Mouse (Mus musculus): ENCODE measurements around the gene Ints3.

Ints3 gene

DNA sequence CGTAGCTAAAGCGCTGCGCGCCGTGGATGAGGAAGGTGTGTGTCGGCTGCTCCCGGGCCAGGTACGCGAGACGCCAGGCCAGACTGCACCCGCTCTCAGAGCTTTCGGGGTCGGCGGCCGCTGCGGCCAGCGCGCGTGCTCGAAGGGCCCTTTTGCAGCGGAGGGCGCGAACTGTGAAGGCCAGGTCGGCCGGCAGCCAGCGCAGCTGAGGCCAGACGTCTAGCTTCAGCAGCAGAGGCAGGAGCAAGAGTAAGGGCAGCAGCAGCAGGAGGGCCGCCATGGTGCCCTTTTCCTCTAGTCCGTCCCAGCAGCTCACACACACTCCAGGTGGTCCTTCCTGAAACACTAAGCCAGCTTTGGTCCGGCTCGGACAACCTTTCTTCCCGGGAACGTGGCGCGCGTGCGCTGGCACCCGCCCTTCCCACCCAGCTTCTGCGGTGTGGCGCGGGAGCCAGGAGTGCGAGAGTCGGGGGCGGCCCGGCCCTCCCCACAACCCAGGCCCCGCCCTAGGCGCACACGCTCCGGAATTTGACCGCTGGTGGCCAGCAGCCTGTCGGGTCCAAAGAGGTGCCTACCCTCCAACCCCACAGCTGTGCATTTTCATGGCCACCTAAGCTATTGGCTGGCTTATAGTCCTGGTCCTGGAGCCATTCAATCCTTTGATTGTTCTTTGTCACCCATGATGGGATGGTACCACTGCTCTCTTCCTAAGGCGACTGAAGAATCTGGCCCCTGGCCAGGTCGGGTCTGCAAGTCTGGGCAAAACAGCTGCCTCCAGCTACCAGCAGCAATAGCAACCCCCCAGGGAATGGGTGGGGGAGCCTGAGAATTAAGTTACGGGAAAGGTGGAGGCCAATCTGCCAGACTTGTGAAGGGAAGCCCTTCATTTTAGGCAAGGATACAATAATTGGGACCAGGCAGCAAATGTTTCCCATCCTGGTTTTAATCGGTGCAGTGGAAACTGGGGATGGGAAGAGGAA is 43.6 kb downstream of the Ints3 start, which contains the start of gene Slc27a3:
Gene Slc27a3, minus strand, starts transcription at position 428 of the 980 bp plus-strand sequence.
- peak; percentile 45 to 54 for DNase-seq

DNA sequence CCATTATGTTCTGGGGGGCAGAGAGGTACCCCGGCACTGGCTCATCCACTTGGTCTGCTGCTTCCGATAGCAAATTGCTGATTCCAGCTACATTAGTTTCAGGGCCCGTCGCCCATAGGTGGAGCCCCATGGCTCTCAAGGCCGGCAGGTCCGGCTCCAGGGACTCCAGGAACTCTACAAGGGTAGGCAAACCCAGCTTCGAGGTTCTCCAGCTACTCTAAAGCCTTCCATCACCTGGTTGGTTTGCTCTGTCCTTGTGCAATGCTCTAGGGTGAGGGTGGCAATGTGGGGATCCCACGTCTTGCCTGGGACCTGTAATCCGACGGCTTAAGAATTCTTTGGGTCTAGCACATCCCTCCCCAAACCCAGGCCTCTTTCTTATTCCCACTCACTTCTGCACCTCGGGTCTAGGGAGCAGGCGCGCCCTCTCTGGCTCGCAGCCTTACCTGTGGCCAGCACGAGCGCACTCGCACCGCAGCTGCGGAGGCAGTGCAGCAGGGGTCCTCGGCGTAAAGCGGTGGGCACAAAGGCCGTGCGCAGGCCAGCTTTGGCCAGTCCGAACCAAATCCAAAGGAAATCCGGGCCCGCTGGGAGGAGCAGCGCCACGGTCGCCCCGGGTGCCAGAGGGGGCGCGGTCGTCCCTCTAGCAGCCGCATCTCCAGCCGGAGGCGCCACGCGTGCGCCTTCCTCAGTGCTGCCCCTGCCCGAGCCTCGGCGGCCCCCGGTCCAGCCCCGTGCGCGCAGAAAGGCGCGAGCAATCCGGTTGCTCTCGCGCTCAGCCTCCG is 44.5 kb downstream of the Ints3 start:
- DNase-seq, result peak in 1 of 2 experiments; percentile 43

DNA sequence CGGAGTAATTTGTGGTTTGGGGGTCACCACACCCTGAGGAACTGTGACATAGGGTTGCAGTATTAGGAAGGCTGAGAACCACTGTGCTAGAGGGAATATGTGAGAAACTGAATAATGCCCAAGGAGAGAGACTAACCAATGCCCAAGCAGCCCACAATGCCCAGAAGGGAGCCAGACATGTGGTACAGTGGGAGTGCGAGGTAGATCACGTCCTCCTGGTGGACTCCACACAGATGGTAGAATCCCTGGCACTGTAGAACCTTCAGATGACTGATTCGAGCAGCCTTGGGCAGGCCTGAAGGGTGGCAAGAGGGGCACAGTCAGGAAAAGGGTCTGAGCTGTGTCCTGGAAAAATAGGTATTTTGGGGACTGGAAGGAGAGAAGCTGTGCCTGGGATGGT is 45.2 kb downstream of the Ints3 start:
- no peak for DNase-seq

DNA sequence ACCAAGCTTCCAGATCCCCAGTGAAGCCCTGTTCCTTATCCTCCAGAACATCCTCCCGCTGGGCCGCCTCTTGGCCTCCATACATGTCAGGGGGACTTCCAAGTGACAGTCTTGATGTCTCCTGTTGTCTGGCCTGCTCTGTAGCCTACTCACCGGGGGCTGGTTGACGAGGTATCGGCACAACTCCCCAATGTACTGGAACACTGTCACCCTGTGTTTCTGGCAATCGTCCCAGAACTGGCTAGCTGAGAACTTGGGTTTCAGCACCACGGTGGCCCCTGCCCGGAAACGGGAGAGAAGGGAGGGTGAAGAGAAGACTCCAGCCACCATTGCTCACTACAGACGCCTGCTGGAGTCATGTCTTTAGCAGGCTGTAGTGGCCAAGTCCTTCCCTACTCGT is 45.9 kb downstream of the Ints3 start:
- DNase-seq, result peak in 1 of 2 experiments; percentile 24

DNA sequence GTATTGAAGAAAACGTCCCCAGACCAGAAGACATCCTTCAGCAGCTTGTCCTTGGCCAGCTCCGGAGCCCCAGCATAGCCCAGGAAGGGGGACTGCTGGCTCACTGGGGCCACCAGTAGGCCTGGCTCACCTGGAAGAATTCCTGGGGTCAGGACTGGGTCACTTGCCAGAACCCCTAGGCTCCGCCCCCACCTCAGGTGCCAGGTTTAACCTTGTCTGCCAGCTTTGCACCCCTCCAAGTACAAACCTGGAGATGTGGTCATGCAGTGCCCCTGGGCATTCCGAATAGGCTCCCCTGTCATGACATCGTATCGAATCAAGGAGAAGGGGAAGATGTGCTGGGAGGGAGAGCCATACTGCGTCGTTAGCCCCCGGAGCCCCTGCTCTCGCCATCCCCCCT is 46.6 kb downstream of the Ints3 start:
- no peak for DNase-seq

DNA sequence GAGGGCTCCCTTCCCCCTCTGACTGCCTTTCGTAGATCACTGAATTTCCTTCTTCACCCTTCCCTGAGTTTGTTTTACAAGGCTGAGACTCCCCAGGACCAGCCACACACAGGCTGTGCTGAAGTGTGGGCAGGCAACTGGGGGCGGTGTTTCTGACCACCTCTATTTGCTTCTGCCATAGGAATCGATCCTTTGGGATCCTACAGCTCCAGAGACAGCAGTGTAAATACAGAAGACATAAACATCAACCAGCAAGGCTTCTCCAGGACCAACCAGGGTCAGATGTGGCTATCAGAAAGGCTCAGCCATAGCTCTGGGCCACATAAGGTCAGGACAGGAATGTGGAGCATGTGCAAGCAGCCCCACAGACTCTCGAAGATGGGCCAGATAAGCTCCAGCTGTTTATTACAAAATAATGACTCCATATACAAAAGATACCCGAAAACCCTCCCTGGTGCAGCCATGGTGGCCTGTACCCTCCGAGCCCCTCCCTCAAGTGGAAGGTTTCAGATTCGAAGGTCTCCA is 48.5 kb downstream of the Ints3 start:
- DNase-seq, result no peak

DNA sequence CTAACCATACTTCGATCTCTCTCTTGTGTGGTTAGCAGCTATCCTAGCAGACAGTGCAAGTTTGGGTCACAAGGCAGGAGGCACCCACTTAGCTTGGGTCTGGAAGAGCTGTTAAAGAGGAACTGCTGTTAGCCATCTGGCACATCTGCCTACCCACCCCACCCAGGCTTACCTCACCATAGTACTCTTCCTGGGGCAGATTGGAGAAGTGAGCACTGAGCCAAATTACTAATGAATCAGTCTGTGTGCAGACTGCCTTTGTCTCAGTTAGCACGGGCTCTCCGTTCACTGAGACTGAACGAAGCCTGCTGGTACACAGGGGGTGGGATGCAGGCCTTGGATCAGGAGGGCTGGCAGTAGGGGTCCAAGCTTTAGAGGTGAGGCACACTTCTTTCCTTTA is 49.7 kb downstream of the Ints3 start:
- DNase-seq, result peak; percentile 28 to 53

DNA sequence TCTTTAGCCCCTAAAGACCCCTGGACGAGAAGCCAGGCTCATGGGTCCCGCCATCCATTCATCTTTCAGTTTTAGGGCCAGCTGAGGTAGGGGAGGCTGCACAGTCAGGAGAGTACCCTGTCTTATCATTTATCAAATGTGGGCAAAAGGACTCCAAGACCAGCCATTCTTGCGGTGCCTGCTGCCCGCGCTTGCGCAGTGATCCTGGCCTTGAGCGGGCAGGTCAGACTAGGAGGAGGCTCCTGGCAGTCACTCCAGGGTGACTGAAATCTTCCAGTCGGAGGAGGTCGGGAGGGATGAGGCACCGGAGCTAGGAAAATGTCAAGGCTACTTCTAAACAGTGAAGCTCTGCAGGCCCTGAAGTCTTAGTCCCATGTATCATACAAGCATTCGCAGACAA is 51.7 kb downstream of the Ints3 start:
- DNase-seq, result no peak

DNA sequence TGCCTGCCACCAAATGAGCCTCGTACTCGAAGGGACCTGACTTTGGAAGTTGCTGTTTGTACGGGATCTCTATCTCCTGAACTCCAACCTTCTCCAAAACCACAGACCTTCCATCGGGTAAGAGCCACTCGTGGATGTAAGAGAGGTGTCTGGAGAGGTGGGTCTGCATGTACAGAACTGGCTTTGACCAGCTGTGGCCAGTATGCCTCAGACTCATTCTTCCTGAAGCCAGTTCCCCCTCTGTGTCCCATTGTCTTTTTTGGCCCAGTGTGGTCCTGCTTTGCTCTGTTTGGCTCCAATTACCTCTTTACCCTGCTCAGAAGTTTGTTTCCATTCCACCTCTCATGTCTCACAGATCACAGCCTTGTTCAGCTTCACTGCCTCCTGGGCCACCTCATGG is 54.9 kb downstream of the Ints3 start:
- no peak for DNase-seq

DNA sequence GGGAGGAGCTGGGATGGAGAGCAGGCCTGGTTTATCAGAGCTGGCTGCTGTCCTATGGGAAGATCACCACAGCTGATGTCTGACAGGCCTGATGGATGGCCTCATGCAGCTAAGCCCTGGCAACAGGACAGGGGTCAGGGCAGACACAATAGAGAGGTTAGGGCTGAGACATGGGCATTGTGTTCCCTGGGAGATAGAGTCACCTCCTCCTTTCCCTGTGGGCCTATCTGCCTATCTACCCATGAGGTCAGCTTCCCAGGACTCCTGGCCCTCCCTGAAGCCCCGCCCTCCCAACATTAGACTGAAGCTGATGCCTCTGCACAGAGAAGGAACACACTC is 57.2 kb downstream of the Ints3 start:
- no peak for DNase-seq

DNA sequence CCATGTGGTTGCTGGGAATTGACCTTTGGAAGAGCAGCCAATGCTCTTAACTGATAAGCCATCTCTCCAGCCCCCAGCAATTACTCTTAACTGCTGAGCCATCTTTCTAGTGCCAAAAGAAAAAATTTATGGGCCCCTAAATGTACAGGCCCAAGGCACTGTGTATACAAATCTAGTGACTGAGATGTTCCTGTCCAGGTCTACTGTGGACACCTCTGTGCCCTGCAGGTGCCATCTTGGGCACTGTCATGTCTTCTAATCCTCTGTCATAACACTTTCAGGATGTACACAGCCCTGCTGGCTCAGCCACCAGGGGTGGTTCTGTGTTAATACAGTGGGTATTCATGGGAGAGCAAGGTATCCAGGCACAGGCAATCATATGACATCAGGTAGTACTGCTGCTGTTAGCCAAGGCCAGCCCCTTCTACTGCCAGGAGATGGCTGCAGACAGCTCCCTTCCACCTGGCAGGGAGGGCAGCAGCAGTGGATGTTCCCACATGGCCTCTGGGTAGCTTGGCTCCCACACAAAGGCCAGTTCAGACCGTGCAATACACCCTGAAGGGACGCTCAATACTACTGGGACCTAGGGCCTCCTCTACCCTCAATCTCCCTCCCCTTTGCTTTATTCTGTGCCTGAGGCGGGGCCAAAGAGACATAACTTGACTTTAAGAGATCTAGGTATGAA is 57.7 kb downstream of the Ints3 start:
- DNase-seq, result no peak

DNA sequence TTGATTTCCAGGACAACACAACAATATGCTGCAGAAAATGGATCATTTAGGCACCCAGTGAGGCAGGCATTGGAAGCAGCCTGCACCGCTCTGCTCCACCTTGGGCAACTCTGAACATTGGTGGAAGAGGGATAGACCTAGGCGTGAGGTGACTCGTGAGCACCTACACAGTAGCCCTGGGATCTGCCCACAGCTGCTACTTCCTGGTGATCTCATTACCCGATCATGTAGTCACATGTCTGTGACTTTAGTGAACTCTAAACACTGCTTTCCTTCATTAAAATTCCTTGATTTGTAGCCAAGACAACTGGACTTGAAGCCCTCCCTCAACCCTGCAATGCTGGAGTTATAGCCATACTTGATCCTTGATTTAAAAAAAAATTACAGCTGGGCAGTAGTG is 59.1 kb downstream of the Ints3 start:
- DNase-seq, result no peak

DNA sequence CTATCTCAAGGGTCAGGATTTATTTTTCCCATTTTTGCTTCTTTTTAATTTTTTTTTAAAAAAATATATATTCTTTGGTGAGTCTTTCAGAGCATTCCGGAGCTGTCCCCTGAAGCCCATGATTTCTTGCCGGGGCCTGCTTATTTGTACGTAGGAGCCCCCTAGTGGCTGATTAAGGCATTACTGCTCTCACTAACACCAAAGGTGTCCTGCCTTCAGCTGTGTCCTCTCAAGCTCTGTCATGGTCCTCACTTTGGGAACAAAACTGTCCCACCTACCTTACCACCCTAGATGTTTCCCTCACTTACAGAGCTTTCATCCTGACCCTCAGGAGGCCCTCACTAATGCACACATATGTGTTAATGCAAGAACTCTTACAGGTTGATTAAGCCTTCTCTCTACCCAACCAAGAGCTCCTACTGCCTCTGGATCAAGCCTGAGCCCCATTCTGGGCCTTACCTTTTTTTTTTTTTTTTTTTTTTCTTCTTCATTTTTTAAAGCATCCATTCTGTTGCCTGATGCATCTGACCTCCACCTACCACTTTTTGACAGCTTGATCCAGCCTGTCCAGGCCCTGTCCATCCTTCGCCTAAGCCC is 59.9 kb downstream of the Ints3 start:
- DNase-seq, result peak; percentile 66 to 83

DNA sequence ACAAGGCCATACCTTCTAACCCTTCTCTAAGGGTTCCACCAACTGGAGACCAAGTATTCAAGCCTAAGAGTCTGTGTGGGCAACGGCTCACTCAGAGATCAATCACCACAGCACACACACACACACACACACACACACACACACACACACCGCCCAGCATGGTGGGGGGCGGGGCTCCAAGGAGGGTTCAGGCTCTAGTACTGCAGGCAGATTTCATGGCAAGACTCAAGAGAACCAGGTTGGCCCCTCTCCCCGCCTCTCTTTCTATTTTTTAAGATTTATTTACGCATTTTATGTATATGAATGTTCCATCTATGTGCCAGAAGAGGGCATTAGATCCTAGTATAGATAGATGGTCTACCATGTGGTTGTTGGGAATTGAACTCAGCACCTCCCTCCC is 60.6 kb downstream of the Ints3 start:
- no peak for DNase-seq

DNA sequence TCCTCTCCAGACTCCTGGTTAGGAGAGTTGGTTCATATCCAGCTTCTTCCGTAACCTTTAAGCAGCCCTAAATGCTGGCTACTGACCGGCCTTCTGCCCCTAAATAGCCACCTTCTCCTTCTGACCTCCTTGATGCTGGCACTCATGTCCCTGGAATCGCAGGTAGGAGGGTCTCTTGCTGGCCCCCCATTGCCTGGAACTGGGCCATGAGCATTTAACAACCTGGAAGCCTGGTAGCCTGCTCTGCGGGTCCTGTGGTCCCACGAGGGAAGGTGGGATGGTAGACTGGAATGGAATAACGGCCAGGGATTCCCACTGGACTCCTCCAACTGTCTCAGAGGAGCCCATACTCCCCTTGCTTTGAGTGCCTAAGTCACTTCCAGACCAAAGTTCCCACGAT is 61.6 kb downstream of the Ints3 start:
- DNase-seq, result no peak

DNA sequence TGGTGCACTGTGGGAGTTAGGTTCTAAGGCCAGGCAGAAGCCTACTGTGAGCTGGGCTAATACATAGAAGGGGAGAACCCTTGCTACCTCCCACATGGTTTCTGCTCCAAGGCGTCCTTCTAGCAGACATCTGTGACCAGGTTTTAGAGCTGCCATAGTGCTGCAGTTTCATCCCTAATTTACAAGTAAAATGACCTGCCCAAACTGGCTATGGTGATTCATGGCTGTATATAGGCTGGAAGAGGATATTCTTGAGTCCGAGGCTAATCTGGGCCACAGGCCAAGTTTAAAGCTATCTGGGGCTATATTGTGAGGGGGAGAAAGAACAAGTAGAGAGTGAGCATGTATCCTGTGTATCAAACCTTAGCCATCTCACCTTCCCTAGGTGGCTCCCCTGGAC is 64.4 kb downstream of the Ints3 start:
- no peak for DNase-seq

DNA sequence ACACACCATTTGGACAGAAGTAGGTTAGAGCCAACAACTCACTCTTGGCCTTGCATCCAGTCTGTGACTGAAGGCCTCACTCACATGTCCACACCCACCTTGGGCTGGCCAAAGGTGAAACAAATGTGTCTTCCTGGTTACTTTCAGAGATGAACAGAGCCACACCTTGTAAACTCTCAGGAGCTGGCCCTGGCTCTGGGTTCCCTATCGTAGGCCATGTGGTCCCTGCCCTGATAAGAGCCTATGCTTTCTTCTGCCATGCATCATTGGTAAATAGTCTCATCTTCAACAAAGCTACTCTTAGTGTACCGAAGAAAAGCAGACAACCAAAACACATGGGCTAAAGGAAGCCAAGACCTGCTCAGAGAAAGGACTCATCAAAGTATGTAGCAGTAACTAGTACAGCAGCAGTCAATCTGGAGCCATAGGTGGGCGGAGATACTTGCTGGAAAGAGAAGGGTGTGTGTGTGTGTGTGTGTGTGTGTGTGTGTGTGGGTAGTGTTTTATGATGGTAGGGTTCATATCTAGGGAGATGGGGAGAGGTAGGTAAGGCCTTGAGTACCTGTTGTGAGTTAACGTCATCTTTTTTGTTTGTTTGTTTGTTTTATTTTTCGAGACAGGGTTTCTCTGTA is 66.3 kb downstream of the Ints3 start:
- DNase-seq, result no peak

DNA sequence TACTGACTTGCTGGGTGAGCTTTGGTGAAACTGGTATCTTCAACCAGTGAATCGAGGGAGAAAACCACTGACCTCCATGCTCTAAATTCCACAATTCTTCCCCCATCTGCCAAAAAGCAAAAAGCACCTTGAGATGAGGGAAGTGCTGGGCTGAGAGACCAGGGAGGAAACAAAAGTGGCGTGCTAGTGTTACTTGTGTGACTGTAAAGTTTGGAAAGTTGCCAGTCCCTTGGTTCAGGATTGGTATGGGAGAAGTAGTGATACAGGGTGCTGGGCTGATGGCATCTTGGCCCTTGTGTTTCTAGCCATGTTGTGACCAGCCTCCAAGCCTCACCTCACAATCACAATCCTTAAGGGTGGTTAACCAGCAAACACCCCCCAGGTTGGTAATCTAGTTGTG is 71.1 kb downstream of the Ints3 start:
- no peak for DNase-seq

DNA sequence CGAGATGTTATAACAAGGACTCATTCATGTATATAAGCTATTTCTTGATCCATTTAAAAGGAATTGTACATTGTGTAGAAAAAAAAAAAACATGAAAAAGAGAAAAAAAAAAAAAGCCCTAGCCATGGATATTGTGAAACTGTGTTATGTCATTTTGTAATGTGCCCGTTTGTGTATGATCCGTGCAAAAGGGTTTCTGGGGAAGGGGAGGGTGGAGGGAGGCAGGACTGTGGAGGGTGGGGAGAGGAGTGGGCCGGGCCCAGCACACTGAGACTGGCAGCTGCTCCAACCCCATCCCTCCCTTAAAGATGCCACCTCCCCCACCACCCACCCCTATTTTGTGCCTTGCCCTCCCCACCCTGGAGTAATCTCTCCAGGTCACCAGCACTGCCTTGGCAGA is 71.9 kb downstream of the Ints3 start:
- no peak for DNase-seq

DNA sequence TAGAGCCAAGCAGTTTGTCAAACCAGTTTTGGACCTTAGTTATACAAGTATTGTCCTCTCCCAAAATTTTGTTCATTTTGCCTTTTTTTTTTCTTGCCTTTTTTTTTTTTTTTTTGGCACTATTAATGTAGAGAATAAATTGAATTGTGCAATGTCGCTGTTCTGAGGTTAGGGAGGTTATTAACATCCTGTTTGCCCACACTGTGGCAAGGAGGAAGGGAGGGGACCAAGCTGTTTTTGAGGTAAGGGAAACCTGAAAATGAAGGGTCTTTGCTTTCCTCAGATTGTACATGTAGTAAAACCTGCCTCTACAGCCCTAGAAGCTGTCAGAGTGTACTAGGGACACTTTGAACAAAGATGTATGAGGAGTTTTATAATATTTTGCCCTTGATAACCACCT is 74.2 kb downstream of the Ints3 start:
- no peak for DNase-seq

DNA sequence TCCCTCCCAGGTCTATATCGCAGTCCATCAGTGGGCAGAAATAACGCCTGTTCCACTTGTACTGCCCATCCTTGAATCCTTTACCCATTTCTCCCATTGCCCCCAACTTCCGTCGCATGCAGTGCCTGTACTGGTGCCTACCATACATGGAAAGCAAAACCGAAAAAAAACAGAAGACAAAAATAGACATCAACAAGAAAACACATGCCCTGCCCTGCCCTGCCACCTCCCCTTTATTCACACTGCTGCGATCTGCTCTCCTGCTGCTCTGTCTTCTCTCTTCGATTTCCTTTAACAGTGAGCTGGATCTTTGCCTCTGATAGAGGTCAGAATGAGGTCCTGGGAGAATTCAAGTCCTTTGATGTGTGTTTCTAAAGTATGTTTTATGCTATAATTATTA is 75.5 kb downstream of the Ints3 start:
- no peak for DNase-seq

DNA sequence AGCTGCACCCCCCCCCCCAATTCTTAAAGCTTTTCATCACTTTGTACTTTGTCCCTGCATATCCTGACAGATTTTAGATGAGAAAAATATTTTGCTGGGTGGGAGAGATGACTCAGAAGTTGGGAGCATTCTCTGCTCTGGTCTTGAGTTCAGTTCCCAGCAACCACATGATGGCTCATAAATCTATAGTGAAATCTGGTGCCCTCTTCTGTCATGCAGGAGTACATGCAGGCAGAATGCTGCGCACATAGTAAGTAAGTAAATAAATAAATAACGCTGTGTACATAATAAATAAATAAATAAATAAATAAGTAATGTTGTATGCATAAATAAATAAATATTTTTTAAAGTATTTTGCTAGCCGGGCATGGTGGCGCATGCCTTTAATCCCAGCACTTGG is 85.6 kb downstream of the Ints3 start:
- DNase-seq, result no peak

All from lung, adult 18-20 months (tissue).